Mouse (Mus musculus): ENCODE results near the gene Pde6d. TPM values are rescaled to one million over a fixed set of nuclear protein-coding genes. Genes with fewer than 3 reads are reported as not detected.
"Not testable (repeated sequence)": the region's sequence is repeated elsewhere in the genome, so short reads cannot be mapped to it uniquely, and the experiment has no call there.

The Pde6d gene
- total RNA-seq, 2 experiments from 2014 or later, result 22.8 to 25.1 TPM

GRCm38 (mm10) chr1:86527599-86528486, 54.6 kb downstream of the Pde6d start:
- peak; percentile 81 to 93 for DNase-seq
- intact Hi-C loops (cut with DNase I), result no loop called here

DNA sequence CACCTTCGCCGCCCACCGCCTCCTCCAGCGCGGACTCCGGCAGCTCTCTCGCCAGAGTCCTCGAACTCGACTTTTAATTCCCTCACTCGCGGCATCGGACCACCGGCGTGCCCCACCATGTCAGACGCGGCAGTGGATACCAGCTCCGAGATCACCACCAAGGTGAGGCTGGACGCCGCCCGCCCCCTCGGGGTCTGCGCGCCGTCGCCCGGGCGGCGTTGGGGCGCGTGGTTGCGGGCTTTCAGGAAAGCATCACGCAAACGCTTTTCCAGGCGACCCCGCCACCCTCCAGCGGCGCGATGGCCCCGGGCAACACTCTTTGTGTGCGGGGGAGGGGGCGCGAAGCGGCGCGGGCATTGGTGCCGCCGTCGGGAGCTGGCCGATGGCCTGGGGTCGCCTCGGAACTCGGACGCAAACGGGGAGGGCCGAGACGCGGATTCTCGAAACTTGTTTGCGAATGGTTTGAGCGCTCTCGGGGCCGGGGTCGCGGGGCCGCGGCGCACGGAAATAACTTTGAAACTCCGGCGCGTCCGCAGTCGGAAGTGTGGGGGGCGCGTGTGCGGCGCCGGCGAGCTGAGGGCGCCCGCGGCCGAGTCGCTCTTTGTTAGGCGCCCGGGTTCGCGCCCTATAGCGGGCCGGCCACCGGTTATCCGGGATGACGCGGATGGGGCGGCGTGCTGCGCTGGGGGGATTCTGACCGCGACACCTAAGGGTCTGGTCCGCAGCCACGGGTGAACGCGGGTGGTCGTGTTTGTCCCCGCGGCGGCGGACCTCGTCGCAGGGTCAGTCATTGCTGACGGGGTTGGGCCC, 55.4 kb downstream of the Pde6d start:
- intact Hi-C loops (cut with DNase I), result no loop called here
- peak; percentile 11 to 50 for DNase-seq

DNA sequence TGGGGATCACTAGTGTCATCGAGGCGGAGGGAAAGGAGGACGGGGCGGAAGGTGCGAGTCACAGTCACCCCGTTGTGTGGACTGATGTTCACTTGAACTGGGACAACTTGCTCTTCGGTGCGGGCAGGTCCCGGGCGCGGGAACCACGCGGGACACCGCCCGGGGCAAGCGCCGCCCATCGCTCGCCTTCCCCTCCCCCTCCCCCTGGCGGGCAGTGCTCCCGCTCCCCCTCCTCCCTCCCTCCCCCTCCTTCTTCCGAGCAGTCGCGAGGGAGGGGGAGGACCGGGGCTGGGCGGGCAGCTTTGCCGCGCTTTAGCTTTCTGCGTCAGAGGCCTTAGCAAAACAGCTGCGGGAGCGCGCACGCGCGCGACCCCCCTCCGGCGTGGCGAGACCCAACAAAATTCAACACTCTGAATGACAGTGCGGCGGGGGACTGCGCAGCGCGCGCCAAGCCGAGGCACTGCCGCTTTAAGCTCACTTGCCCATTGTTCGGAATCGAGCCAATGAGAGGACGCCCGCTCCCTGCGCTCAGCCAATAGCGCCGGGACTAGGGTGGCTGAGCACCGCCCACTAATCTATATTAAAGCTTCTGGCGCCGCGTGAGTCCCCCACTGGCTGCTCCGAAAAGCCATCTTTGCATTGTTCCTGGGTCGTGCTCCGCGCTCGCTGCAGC, 56.2 kb downstream of the Pde6d start, which contains the start of gene Ptma:
Gene Ptma (plus strand): TSS at position 611 of the 673 bp plus-strand sequence.
- intact Hi-C loops (cut with DNase I), result no loop called here
- peak; percentile 96 for DNase-seq

DNA sequence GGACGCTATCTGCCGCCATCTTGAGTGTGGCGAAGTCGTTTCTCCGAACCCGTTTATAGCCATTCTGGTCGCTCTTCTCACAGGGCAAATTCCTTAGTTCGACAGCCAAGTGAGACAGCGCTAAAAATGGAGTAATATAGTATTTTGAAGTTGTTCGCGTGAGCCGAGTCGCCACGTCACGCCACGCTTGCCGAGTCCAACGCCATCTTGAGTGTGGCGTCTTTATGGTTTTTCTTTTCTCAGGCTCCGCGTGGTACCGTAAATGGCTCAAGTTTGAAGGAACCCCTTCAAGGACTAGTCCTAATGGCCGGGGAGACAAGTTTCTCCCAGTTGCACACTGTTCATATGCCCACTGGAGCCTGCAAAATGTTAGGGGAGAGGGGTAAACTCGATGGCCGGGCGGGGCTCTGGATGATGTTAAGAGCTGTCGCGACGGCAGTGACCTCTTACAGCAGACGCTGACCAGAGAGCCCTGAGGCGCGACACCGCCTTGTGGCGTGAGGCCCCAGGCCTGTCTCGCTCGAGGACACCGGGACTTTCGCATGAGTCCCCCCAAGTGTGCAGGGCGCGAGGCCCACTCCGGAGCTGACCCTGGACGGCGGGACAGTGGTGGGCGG, 56.8 kb downstream of the Pde6d start:
- intact Hi-C loops (cut with DNase I), result loop anchor here (1.0 kb wide), 1 partner anchor 38 kb away; no protein-coding TSS in a partner anchor
- peak; percentile 57 to 81 for DNase-seq

DNA sequence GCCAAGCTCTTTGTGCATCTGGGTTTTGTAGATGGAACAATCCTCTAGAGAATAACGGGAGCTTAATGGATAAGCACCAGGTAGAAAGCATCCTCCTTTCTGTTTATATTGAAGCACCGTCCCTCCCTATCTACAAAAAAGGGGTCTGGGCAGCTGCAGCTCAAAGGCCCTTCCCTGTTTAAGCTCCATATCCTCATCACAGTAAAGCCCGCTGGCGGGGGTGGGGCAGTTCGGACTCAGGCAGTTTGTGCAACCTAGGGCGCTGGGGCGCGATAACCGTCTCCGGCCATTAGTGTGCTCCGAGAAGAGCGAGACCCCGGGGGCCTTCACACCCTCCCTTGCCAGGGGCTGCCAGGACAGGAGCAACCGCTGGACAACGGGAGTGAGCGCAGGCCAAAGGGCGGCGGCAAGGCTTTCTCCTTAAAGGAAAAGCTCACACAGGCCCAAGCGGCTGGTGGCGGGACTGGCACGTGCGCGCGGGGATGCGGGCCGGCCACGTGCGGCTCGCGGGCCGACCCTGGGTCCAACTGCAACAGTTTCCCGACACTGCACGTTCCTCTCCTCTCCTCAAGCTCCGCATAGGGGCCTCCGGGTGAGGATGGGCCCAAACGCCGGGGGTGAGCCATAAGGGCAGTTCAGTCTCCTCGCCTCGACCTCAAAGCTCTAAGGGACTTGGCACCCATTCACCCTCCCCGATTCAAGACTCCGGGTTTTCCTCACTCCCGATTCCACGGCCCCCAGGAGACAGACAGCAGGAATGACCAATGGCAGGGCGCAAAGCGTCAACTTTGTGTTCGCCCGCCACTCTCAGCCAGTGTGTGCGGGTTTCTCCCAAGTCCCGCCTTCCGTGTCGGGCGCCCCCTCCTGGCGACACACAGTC, 57.6 kb downstream of the Pde6d start:
- DNase-seq, result peak; percentile 100
- intact Hi-C loops (cut with DNase I), result loop anchor here (1.0 kb wide), 1 partner anchor 38 kb away; no protein-coding TSS in a partner anchor

DNA sequence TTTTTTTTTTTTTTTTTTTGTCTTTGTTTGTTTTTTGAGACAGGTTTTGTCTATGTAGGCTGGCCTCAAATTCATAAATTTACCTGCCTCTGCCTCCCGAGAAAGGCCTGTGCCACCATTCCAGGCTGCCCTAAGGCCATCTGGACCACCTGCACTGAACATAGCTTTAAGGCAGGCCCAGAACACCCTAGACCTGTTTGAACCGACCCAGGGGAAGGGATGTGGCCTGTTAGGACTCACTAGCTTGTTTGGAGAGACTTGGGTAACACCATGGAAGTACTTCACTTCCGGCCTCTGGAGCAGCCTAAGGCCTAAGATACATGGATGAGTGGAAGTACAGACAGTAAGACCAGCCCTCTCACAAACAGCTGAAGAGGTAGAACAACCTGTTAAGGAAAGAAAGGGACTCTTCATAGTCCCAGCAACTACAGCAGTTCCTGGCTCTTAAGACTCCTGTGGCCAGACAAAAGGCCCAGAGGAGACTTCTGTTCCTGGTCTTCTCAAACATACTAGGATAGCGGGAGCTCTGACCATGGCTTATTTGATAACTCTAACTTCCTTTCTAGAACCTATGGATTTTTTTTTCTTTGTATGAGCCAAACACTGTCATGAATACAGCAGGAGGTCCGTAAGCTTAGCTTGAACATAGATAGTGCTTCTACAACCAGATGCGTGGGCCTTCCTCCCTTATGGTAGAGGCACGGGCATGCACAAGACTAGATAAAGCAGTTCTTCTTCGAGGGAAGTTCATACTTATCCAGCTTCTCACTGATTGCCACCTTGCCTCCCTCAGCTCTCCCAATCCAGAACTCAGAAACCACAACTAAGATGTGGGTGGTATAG, 58.4 kb downstream of the Pde6d start:
- DNase-seq, result no peak
- intact Hi-C loops (cut with DNase I), result loop anchor here (2.0 kb wide), 1 partner anchor 15 kb away; no protein-coding TSS in a partner anchor

- peak in 1 of 2 experiments; percentile 52 for DNase-seq
- intact Hi-C loops (cut with DNase I), result loop anchor here (2.0 kb wide), 1 partner anchor 14 kb away; no protein-coding TSS in a partner anchor
Observed at GRCm38 (mm10) chr1:86522286-86522871, 60.0 kb downstream of the Pde6d start.

DNA sequence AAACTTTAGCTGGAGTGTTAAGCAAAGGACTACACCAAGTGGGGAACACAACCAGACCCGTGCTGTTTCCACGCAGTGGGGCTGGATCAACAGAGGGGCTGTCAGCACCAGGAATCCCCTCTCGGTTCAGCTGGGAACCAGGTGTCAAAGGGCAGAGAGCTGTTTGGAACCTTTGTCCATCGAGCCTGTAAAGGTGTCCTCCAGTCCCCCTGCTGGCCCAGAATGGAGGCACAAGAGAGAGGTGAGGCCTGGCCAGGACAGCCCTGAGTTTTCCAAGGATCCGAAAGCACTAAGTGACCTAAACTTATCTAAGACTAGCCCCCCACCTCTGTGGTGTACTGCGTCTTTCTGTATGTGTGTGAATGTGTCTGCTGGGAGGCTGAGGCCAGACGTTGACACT, 62.1 kb downstream of the Pde6d start:
- no peak for DNase-seq
- intact Hi-C loops (cut with DNase I), result no loop called here

GRCm38 (mm10) chr1:86517076-86517475, 65.4 kb downstream of the Pde6d start:
- intact Hi-C loops (cut with DNase I), result no loop called here

GRCm38 (mm10) chr1:86515715-86516410, 66.6 kb downstream of the Pde6d start:
- intact Hi-C loops (cut with DNase I), result no loop called here
- no peak for DNase-seq

More at GRCm38 (mm10) chr1:86517076-86517475, 65.4 kb downstream of the Pde6d start:
- DNase-seq, result no peak

DNA sequence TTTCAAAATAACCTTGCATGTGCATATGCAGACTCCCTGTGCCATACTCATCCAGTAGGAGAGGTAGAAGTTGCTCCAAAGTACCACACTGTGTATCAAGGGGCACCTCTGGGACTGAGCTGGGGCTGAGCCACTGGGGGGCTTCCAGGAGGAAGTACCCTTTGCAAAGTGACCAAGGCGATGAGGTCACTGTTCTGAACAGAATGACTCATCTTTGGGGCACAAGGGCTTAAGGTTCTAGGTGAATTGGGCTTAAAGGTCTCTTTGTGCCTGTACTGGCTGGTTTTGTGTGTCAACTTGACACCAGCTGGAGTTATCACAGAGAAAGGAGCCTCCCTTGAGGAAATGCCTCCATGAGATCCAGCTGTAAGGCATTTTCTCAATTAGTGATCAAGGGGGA, 69.4 kb downstream of the Pde6d start:
- intact Hi-C loops (cut with DNase I); DNase-seq: not testable (repeated sequence)

DNA sequence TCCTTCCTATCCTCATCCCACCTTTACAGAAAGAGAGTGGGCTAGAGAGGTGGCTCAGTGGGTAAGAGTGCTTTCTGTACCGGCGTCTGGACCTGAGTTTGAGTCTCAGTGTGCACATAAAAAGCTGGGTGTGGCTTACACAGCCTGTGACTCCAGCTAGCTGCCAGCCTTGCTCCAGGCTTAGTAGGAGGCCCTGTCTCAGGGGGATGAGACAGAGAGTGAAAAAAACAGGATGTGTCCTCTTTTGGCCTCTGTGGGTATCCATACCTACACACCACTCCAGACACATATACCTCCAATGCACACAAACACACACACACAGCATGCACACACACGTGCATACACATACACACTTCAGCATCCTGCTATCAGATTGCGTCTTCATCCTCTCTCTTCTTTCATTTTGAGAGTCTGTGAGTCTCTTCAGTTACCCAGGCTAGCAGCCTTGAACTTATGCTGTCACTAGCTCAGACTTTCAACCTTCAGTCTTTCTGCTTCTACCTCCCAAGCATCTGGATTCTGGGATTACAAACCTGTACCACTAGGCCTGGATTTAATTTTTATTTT, 70.2 kb downstream of the Pde6d start:
- DNase-seq, result no peak
- intact Hi-C loops (cut with DNase I), result no loop called here

DNA sequence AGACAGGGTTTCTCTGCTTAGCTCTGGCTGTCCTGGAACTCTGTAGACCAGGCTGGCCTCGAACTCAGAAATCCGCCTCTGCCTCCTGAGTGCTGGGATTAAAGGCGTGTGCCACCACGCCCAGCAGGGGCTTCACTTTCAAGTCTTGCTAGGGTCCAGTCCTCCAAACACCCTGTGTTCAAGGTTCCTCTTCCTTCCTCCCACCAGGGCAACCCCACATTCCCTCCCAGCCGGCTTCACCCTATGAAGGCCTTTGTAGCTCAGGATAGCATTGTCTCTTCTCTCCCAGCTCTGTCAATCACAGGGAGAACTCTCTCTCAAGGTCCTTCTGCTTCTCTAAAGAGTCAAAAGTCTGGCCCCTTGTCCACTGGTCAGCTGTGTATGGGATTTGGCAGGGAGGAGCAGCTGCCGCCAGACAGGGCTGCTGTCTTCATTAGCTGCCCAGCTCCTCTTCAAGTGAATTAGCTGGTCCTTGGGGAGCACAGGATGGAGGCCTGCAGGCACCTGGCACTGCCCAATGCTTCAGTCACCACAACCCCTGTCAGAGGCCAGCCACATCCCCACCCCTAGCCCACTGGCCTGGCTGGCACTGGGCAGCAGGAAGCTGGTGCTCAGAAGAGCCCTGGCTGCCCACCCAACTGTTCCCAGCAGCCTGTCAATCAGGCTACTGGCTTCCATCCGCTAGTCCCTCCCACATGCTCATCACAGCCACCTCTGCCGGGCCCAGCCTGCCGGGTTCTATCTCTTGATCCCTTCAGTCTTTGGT, 71.6 kb downstream of the Pde6d start:
- intact Hi-C loops (cut with DNase I), result no loop called here
- no peak for DNase-seq

DNA sequence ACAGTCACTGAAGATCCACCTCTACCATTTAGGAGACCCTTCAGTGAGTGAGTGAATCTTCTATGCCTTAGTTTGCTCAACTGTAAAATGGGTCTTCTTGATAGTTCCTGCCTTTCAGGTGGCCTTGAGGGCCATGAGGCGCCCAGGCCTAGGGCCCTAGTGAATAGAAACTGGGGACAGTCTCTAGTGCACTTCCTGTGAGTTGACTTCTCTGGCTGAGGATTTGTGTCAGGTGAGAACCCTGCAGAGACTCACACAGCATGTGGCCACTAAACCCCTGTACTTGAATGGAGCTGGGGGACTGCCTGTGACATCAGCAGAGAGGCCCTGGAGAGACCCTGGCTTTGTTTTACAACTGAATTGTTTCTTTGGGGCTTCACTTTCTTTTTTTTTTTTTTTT, 72.2 kb downstream of the Pde6d start:
- intact Hi-C loops (cut with DNase I), result no loop called here
- DNase-seq, result no peak

DNA sequence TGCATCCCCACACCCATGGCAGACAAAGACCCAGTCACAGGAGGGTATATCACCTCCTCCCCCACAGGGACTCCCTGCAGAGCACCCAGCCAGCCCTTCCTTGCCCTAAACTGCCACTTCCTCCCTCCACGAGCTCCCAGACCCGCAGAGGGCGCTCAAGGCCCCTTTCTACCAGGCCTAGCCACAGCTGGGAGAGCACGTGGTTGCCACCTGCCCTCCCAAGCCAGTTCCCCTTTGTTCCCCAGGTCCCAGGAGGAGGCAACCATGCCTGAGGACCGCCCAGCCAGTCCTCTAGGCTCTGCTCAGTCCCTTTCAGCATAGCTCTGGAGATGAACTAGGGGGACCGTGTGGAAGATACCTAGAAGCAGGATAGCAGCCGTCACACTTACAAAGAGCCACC, 73.0 kb downstream of the Pde6d start:
- intact Hi-C loops (cut with DNase I), result loop anchor here (2.0 kb wide), 1 partner anchor 13 kb away; no protein-coding TSS in a partner anchor
- peak; percentile 82 to 85 for DNase-seq

DNA sequence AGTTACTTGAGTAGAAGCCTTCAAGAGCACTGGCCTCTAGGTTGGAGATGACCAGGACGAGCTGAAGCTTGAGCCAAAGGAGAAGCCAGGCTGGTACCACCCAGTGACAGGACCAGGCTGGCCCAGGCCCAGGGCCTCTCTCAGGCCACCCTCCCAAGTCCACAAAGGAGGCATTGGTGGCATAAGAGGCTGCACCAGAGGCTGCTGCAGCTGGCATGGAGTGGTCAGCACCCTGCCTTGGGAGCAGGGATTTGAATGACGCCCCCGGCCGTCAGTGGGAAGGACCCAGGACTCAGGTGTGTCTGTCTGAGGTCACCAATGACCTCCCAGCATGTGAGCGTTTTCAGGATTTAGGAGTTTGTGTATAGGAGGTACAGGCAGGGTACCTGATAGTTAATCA, 74.6 kb downstream of the Pde6d start:
- DNase-seq, result no peak
- intact Hi-C loops (cut with DNase I), result loop anchor here (2.0 kb wide), 1 partner anchor 15 kb away; no protein-coding TSS in a partner anchor
